Mouse (Mus musculus) limb, embryonic 12.5 days (tissue): ENCODE data around the gene Radil. TPM values are rescaled to one million over a fixed set of nuclear protein-coding genes. Genes with fewer than 3 reads are reported as not detected.

Experiments
- ATAC-seq: fragments of 200-750 bp; cut with Nextera tagmentation; 2 replicates; pipeline ENCODE4 v1.8.0; 2017; ENCODE audit warnings: low read depth, moderate TSS enrichment; ENCODE audit not compliant: insufficient number of reproducible peaks, insufficient read depth, low FRiP score, low TSS enrichment
- H3K27ac ChIP-seq: fragments of 300-500 bp; sonication (generic); 2 replicates; pipeline ENCODE4 v1.5.1; 2016; ENCODE audit warnings: mild to moderate bottlenecking, moderate library complexity
- H3K27me3 ChIP-seq: fragments of 300-500 bp; sonication (generic); 2 replicates; pipeline ENCODE4 v1.6.1; 2016; ENCODE audit warnings: mild to moderate bottlenecking, moderate library complexity
- H3K36me3 ChIP-seq: fragments of 300-500 bp; sonication (generic); 2 replicates; pipeline ENCODE4 v1.6.1; 2016; ENCODE audit warnings: mild to moderate bottlenecking, moderate library complexity
- H3K4me1 ChIP-seq: fragments of 300-500 bp; sonication (generic); replicated peaks from 2 replicates; pipeline ENCODE4 v1.6.1; 2016
- H3K4me2 ChIP-seq: fragments of 300-500 bp; sonication (generic); 2 replicates; pipeline ENCODE4 v1.6.1; 2016; ENCODE audit warnings: mild to moderate bottlenecking, moderate library complexity
- H3K4me3 ChIP-seq: fragments of 300-500 bp; sonication (generic); replicated peaks from 2 replicates; pipeline ENCODE4 v1.5.1; 2016; ENCODE audit warnings: mild to moderate bottlenecking
- H3K9ac ChIP-seq: fragments of 300-500 bp; sonication (generic); replicated peaks from 2 replicates; pipeline ENCODE4 v1.6.1; 2016; ENCODE audit warnings: mild to moderate bottlenecking, moderate library complexity
- H3K9me3 ChIP-seq: fragments of 300-500 bp; sonication (generic); 2 replicates; pipeline ENCODE4 v1.6.1; 2016; ENCODE audit warnings: mild to moderate bottlenecking, moderate library complexity
- WGBS: fragments of 180-500 bp; shearing (Covaris S2); methylation state at CpG from one replicate; pipeline ENCODE4 v1.1.7; 2016; 5-methylcytosine and 5-hydroxymethylcytosine counted together
- polyA plus RNA-seq: library from polyadenylated mRNA; unstranded; fragments of >200 nt; fragmentation: Nextera tagmentation; extraction: Ambion mirVana; gene quantifications from 2 replicates; pipeline ENCODE4 v1.2.1, GENCODE M21; 2016

Gene Radil
- polyA plus RNA-seq, 1 experiment from 2014 or later, result 2.8 TPM

DNA sequence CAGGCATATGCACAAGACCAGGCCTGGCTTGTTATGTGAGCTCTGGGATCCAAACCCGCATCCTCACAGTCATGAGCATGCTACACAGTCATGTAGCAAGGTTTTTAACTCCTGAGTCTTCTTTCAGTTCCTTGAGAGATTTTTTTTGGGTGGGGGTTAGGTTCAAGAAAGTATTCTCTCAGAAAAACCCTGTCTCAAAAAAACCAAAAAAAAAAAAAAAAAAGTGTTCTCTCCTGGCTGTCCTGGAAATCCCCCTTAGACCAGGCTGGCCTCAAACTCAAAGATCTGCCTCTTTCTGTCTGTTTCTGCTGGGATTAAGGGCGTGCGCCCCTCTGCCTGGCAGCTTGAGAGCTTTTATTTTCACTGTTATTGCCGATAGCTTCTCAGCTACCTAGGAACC, 15.5 kb downstream of the Radil start:
- no peaks in the 10 kb centered on the region for H3K4me1 ChIP-seq
- no peaks in the 10 kb centered on the region for H3K9me3 ChIP-seq
- no peak overlapping the region for H3K4me2 ChIP-seq
- H3K27me3 ChIP-seq, result peaks cover 6% of the 10 kb centered on the region
- no peak overlapping the region for H3K4me3 ChIP-seq
- 68% methylated on average over 4 of the region's 4 CpGs for WGBS
- no peak for ATAC-seq
- no peak overlapping the region for H3K9ac ChIP-seq
- H3K27ac ChIP-seq, result 0 out of 2 replicates have a peak overlapping the region, but pooled peaks have one; percentile 4
- no peaks in the 10 kb centered on the region for H3K36me3 ChIP-seq

DNA sequence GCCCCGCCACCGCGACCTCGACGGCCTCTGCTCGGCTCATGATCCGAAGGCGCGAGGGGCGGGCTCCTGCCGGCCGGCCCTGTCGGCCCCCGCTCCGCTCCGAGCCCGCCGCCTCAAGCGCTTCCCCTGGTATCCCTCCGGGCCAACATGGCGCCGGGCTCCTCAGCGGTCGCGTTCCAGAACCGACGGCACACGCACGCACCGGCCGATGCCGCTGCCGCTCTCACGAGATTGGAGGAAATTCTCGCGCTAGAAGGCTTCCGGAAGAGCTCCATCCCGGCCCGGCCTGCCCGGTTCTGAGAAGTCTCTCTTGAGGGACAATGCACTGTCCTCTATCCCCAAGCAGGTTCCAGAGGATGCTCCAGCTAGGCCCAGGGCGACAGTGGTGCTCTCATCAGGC, 21.0 kb downstream of the Radil start, which contains the start of gene Papolb:
Papolb (minus strand) TSS at position 162 of the 400 bp plus-strand sequence.
- 40% methylated on average over 41 of the region's 41 CpGs for WGBS
- ATAC-seq, result no peak
- H3K9ac ChIP-seq, result 0 out of 2 replicates have a peak within 1 kb of the TSS, but pooled peaks have one; percentile 4
- H3K4me3 ChIP-seq, result peak within 1 kb of the TSS; percentile 25
- H3K27me3 ChIP-seq, result peaks cover 29% of the 10 kb centered on the region
- H3K4me2 ChIP-seq, result peak within 1 kb of the TSS; percentile 43
- H3K4me1 ChIP-seq, result no peaks in the 10 kb centered on the region
- H3K27ac ChIP-seq, result no peak within 1 kb of the TSS
- no peaks in the 10 kb centered on the region for H3K9me3 ChIP-seq
- no peaks in the 10 kb centered on the region for H3K36me3 ChIP-seq

DNA sequence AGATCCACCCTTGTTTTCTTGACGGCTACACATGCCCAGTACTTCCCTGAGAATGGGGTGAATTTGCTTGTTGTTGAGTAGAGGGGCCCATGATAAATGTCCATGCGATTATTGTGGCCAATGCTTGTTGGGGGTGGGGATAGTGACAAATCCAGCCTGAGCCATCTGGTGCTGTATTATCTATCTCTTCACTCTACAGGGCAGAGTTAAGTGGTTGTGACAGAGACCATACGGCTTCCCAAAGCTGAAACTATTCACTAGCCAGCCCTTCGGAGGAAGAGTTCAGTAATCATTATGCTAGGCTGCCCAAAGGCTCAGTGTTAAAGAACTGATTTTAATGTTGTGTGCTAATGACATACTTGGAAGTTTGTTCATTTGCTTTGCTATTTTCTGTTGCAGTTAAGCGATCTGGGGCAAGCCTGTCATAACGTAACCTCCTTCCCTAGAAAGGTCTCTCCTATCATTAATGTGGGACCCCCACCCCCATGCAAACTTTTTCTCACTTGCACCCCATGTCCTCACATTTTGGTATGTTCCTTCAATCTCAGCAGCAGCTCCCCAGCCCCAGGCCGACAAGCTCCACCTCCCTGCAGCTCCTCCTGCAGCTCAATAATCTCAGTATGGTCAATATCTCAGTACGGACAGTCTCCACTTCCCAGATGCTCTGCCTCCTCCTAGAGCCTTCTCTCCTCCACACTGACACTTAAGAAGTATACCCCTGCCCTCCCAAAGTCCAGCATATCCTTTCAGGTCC, 26.0 kb downstream of the Radil start:
- H3K4me1 ChIP-seq, result no peaks in the 10 kb centered on the region
- peaks cover 18% of the 10 kb centered on the region for H3K27me3 ChIP-seq
- no peaks in the 10 kb centered on the region for H3K36me3 ChIP-seq
- H3K9ac ChIP-seq, result no peak overlapping the region
- H3K27ac ChIP-seq, result no peak overlapping the region
- no peak overlapping the region for H3K4me3 ChIP-seq
- H3K9me3 ChIP-seq, result no peaks in the 10 kb centered on the region
- no peak for ATAC-seq
- 75% methylated on average over 8 of the region's 8 CpGs for WGBS
- no peak overlapping the region for H3K4me2 ChIP-seq

DNA sequence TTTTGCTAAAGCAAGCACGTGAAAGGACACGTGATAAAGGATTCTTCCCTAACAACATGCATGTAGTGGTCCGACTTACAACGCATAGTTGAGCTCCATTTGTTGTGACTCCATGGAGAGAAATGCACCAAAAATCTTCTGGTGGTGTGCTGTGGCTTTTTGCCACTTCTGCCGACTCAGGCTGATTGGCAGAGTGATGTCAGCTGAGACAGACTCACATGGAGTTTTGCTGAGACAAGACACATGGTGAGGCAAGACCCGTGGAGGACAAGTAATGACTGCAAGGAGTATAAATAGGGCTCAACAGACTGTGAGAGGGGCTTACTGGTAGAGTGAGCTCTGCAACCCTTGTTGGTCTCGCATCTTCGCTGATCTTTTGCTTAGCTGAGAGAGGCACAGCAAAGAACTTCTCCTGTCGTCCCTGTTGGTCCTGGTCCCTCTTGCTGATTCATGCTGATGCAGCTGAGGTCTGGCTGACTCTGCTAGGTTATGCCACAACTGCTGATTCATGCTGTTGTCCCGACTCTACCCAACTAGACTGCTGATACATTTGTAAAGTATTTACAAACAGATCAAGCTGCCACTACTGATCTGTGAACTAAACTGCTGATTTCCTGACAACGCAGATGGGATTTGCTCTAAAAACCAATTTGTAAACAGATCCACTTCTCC, 29.6 kb downstream of the Radil start:
- Histone ChIP-seq H3K9ac (no peak overlapping the region), H3K27me3 (no peaks in the 10 kb centered on the region), H3K4me2 (no peak overlapping the region), H3K9me3 (no peaks in the 10 kb centered on the region), H3K4me3 (no peak overlapping the region), H3K4me1 (peaks cover 8% of the 10 kb centered on the region), H3K27ac (no peak overlapping the region), H3K36me3 (no peaks in the 10 kb centered on the region)
- ATAC-seq, result no peak
- WGBS, result 85% methylated on average over 11 of the region's 11 CpGs

DNA sequence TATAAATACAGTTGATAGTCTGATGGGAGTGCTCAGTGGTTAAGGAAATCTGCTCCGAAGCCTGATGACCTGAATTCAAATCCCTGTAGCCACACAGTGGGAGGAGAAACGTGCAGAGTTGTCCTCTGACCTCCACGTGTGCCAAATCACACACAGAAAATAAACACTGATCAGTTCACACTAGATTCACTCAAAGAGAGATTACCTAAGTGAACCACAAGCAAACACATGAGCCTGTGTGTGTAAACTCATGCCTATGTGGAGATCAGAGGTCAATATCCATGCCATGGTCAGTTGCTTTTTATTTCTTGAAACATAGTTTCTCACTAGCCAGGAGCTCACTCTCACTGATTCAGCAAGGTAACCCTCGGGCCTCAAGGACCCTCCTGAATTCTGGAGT, 30.5 kb downstream of the Radil start:
- Histone ChIP-seq H3K4me2 (no peak overlapping the region), H3K27me3 (no peaks in the 10 kb centered on the region), H3K36me3 (no peaks in the 10 kb centered on the region), H3K4me1 (peaks cover 8% of the 10 kb centered on the region), H3K27ac (no peak overlapping the region), H3K9ac (no peak overlapping the region), H3K4me3 (no peak overlapping the region), H3K9me3 (no peaks in the 10 kb centered on the region)
- 83% methylated on average over 4 of the region's 4 CpGs for whole genome bisulfite sequencing
- no peak for ATAC-seq

DNA sequence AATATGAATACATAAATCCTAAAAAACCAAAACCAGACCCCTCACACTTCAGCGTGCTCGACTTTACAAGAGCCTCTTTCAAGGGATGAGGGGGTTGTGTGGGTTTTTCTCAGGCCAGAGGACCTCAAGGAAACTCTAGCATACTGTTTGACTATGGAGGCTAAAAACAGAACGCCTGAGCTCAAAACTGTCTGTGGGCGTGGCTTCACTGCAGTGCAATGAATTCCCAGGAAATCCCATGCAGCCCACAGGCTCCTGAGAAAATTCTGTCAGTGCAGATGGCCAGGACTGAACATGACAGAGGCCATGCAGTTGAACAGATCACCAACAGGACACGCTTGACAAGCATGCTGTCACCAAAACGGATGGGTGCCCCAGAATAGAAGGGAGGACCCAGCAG, 31.9 kb downstream of the Radil start:
- Histone ChIP-seq H3K4me1 (peaks cover 8% of the 10 kb centered on the region), H3K27ac (no peak overlapping the region)
- ATAC-seq, result no peak

DNA sequence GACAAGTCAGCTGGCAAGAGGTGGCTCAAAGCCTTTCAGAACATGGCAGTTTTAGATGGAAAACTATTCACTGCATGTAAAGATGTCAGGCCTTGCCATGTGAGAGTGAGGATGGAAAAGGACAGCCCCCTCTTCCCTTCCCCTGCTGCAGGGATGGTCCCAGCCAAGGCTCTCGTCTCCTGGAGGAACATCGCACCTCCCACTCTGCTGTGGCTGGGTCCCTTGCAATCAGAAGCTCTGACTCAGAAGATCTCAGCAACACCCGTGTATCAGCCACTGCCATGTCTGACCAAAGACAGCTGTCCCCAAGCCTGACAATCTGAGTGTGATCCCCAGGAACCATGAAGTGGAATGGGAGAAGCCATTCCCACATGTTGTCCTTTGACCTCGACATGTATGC, 38.8 kb downstream of the Radil start:
- WGBS, result 79% methylated on average over 4 of the region's 4 CpGs

More for the DNA sequence above, 31.9 kb downstream of the Radil start:
- no peak overlapping the region for H3K9ac ChIP-seq
- 56% methylated on average over 6 of the region's 6 CpGs for WGBS
- no peaks in the 10 kb centered on the region for H3K36me3 ChIP-seq
- no peak overlapping the region for H3K4me2 ChIP-seq
- H3K27me3 ChIP-seq, result no peaks in the 10 kb centered on the region
- H3K4me3 ChIP-seq, result no peak overlapping the region
- no peaks in the 10 kb centered on the region for H3K9me3 ChIP-seq

DNA sequence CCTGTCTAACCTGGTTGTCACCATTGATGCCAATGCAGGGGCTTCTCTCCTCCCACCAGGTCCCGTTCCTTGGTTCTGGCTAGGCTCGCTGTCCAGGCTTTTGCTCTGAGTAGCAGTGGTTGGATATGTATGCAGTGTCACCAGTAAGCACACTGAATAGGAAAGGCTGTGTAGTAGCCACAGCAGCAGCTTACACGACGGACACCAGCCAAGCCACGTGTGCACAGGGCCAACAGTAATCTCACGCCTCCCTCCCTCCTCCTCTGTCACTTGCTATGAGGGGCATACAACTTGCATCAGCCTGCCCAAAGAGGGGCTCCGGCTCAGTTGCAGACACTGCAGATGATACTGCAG, 40.9 kb downstream of the Radil start:
- Histone ChIP-seq H3K4me2 (peak overlapping the region; percentile 48; the same call in 1 of the 2 replicates), H3K9ac (no peak overlapping the region; the same call in 1 of the 2 replicates), H3K9me3 (no peaks in the 10 kb centered on the region), H3K27me3 (no peaks in the 10 kb centered on the region; the same call in 1 of the 2 replicates), H3K4me3 (no peak overlapping the region), H3K4me1 (peaks cover 14% of the 10 kb centered on the region), H3K27ac (no peak overlapping the region), H3K36me3 (no peaks in the 10 kb centered on the region)
- 60% methylated on average over 7 of the region's 7 CpGs for WGBS
- no peak for ATAC-seq

More for the DNA sequence above, 38.8 kb downstream of the Radil start:
- ATAC-seq, result no peak
- H3K27me3 ChIP-seq, result no peaks in the 10 kb centered on the region
- H3K4me2 ChIP-seq, result no peak overlapping the region
- no peaks in the 10 kb centered on the region for H3K36me3 ChIP-seq
- H3K4me3 ChIP-seq, result no peak overlapping the region
- peaks cover 14% of the 10 kb centered on the region for H3K4me1 ChIP-seq
- no peak overlapping the region for H3K27ac ChIP-seq
- no peaks in the 10 kb centered on the region for H3K9me3 ChIP-seq
- H3K9ac ChIP-seq, result no peak overlapping the region

DNA sequence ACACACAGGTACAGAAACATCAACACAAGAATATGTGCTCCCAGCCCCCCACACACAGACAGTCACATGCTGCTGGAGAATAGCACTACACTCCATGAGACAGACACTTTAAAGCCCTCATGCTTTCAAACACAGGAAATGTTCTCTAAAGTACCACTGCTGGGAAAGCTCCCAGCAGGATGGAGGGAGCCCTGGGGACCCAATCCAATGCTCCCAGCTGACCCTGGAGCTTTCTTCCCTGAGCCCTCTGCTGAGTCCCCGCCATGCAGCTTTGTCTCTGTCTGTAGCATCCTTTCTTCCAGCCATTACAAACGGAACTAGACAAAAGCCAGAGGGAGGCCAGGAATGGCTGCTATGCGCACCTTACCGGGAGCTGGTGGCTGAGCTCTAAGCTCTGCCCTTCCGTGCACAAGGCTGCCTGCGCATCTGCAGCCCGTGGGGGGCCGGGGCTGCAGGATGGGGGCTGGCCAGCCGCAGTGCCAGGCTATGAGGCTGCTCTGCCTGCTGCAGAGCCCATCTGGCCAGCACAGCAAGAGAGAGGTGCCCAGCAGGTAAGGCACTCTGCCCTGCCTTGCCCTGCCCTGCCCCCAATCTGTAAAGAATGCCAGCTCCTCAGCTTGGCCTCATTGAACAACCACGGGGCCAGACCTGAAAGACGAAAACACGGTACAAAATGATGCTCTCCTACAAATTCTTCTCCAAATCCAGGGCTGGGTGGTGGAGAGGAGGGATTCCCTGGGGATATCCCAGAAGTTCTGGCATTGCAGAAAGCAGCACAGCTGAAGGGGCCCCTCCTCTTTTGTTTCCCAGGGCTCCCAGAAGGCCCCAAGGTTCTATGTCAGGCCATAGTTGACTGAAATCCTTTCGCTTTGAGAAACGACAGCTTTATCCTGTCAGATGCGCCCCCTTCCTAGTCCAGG, 41.5 kb downstream of the Radil start:
- peak overlapping the region; percentile 23; the same call in 1 of the 2 replicates for H3K9ac ChIP-seq
- 29% methylated on average over 15 of the region's 15 CpGs for WGBS
- no peaks in the 10 kb centered on the region for H3K9me3 ChIP-seq
- peak overlapping the region; percentile 48 for H3K4me2 ChIP-seq
- 0 out of 2 replicates have a peak overlapping the region, but pooled peaks have one; percentile 29 for H3K27ac ChIP-seq
- no peaks in the 10 kb centered on the region; the same call in 1 of the 2 replicates for H3K27me3 ChIP-seq
- ATAC-seq, result no peak
- H3K4me3 ChIP-seq, result peak overlapping the region; percentile 22; the same call in 1 of the 2 replicates
- peaks cover 14% of the 10 kb centered on the region for H3K4me1 ChIP-seq
- H3K36me3 ChIP-seq, result no peaks in the 10 kb centered on the region

DNA sequence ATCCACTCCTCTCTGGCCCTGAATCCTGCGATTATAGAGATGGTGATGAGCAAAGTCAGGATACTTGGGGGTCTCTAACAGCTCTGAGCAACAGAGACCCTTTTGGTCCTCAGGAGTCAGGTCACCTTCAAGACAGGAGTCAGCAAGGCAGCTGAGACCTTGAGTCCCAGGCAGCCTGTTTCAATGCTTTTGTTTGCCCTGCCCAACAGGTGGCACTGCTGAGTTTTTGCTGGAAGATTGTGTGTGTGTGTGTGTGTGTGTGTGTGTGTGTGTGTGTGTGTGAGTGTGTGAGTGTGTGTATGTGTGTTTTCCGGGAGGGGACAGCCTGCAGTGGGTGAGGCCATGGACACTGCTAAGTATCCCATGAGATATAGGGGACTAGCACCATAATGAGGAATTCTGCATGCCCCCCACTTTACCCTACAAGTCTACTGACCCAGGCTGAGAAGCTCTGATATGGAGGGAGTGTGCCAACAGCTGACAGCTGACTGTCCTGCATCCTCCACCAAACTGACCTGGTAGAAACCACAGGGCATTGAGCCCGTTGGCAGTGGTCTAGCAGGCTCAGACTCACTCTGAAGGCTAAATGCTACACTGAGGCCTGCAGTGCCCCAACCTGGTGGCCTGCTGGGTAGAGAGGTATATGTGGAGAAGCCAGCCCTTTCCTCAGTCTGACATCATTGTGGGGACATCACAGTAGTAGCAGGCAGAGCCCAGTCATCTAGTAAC, 45.0 kb downstream of the Radil start:
- H3K27me3 ChIP-seq, result no peaks in the 10 kb centered on the region; the same call in 1 of the 2 replicates
- no peaks in the 10 kb centered on the region for H3K9me3 ChIP-seq
- ATAC-seq, result no peak
- 72% methylated on average over 3 of the region's 3 CpGs for WGBS
- peaks cover 23% of the 10 kb centered on the region for H3K4me1 ChIP-seq
- no peak overlapping the region for H3K4me2 ChIP-seq
- no peaks in the 10 kb centered on the region for H3K36me3 ChIP-seq
- no peak overlapping the region for H3K9ac ChIP-seq
- no peak overlapping the region for H3K4me3 ChIP-seq
- H3K27ac ChIP-seq, result no peak overlapping the region
